Mouse (Mus musculus) liver, embryonic 11.5 days (tissue): ENCODE results near the gene Pygm. TPM values are rescaled to one million over a fixed set of nuclear protein-coding genes. Genes with fewer than 3 reads are reported as not detected.

Experiments used
- ATAC-seq: fragments of 200-750 bp; cut with Nextera tagmentation; replicated peaks from 2 replicates; pipeline ENCODE4 v1.8.0; 2017; ENCODE audit warnings: moderate number of reproducible peaks, mild to moderate bottlenecking, moderate TSS enrichment, moderate library complexity; ENCODE audit not compliant: low FRiP score
- DNase-seq: peaks from one replicate; pipeline ENCODE4 v3.0.0-alpha.2; 2017; ENCODE audit warnings: low spot score
- H3K27ac ChIP-seq: fragments of 300-500 bp; sonication (generic); 2 replicates; pipeline ENCODE4 v1.5.1; 2014; ENCODE audit warnings: mild to moderate bottlenecking, low read depth, low read length, control low read depth
- H3K27me3 ChIP-seq: fragments of 300-500 bp; sonication (generic); replicated peaks from 2 replicates; pipeline ENCODE4 v1.6.1; 2014; ENCODE audit warnings: low read length, mixed read lengths; ENCODE audit not compliant: control insufficient read depth, insufficient read depth
- H3K36me3 ChIP-seq: fragments of 300-500 bp; sonication (generic); 2 replicates; pipeline ENCODE4 v1.6.1; 2014; ENCODE audit warnings: mild to moderate bottlenecking, low read length, moderate library complexity, mixed read lengths; ENCODE audit not compliant: control insufficient read depth, insufficient read depth
- H3K4me1 ChIP-seq: fragments of 300-500 bp; sonication (generic); replicated peaks from 2 replicates; pipeline ENCODE4 v1.6.1; 2014; ENCODE audit warnings: low read length, mixed read lengths; ENCODE audit not compliant: control insufficient read depth, insufficient read depth
- H3K4me2 ChIP-seq: fragments of 300-500 bp; sonication (generic); 2 replicates; pipeline ENCODE4 v1.6.1; 2014; ENCODE audit warnings: mild to moderate bottlenecking, control low read depth, moderate library complexity
- H3K4me3 ChIP-seq: fragments of 300-500 bp; sonication (generic); 2 replicates; pipeline ENCODE4 v1.5.1; 2014; ENCODE audit warnings: low read depth, low read length, control low read depth
- H3K9ac ChIP-seq: fragments of 300-500 bp; sonication (generic); 2 replicates; pipeline ENCODE4 v1.6.1; 2014; ENCODE audit warnings: low read depth, low read length, control low read depth
- H3K9me3 ChIP-seq: fragments of 300-500 bp; sonication (generic); 2 replicates; pipeline ENCODE4 v1.6.1; 2016; ENCODE audit warnings: low read length, inconsistent platforms, mixed read lengths; ENCODE audit not compliant: control insufficient read depth
- WGBS: fragments of 180-500 bp; shearing (Covaris S2); extraction: QIAGEN DNeasy Blood & Tissue Kit; methylation state at CpG from one replicate; pipeline ENCODE4 v1.1.7; 2014; 5-methylcytosine and 5-hydroxymethylcytosine counted together
- polyA plus RNA-seq: library from polyadenylated mRNA; unstranded; fragments of >200 nt; fragmentation: Nextera tagmentation; extraction: Ambion mirVana; gene quantifications from 2 replicates; pipeline ENCODE4 v1.2.1, GENCODE M21; 2014

Pygm gene
- polyA plus RNA-seq, 1 experiment from 2014 or later = 4.3 TPM

GRCm38 (mm10) chr19:6348717-6349116 lies 35.5 kb upstream of the Pygm start:
- WGBS = 38% methylated on average over 9 of the region's 9 CpGs
- Histone ChIP-seq H3K4me1 (peaks cover 17% of the 10 kb centered on the region), H3K9me3 (no peaks in the 10 kb centered on the region), H3K36me3 (peaks cover 6% of the 10 kb centered on the region; the same call in 1 of the 2 replicates), H3K27ac (peak overlapping the region; percentile 46; the same call in 1 of the 2 replicates), H3K27me3 (no peaks in the 10 kb centered on the region), H3K4me3 (no peak overlapping the region), H3K9ac (no peak overlapping the region), H3K4me2 (peak overlapping the region; percentile 26)
- DNase-seq (no peak), ATAC-seq (no peak)

GRCm38 (mm10) chr19:6349215-6349983 lies 34.8 kb upstream of the Pygm start:
- peak overlapping the region; percentile 26 for H3K4me2 ChIP-seq

GRCm38 (mm10) chr19:6351431-6352106 lies 32.6 kb upstream of the Pygm start:
- peaks cover 17% of the 10 kb centered on the region for H3K4me1 ChIP-seq
- no peaks in the 10 kb centered on the region for H3K27me3 ChIP-seq
- no peak overlapping the region for H3K4me2 ChIP-seq
- no peak overlapping the region for H3K9ac ChIP-seq
- no peak for DNase-seq
- no peak overlapping the region for H3K4me3 ChIP-seq
- H3K36me3 ChIP-seq = peaks cover 2% of the 10 kb centered on the region; the same call in 1 of the 2 replicates
- WGBS = 80% methylated on average over 14 of the region's 14 CpGs
- no peak for ATAC-seq
- no peaks in the 10 kb centered on the region for H3K9me3 ChIP-seq
- no peak overlapping the region for H3K27ac ChIP-seq

More at GRCm38 (mm10) chr19:6349215-6349983, 34.8 kb upstream of the Pygm start:
- peak; percentile 76 for ATAC-seq
- Histone ChIP-seq H3K27me3 (no peaks in the 10 kb centered on the region), H3K4me1 (peaks cover 17% of the 10 kb centered on the region), H3K36me3 (peaks cover 6% of the 10 kb centered on the region; the same call in 1 of the 2 replicates), H3K27ac (peak overlapping the region; percentile 32; the same call in 1 of the 2 replicates), H3K9me3 (no peaks in the 10 kb centered on the region), H3K4me3 (no peak overlapping the region), H3K9ac (no peak overlapping the region)
- WGBS = 28% methylated on average over 14 of the region's 14 CpGs
- DNase-seq = no peak

- Histone ChIP-seq H3K36me3 (peaks cover 2% of the 10 kb centered on the region; the same call in 1 of the 2 replicates), H3K4me3 (no peak overlapping the region), H3K27ac (no peak overlapping the region), H3K9me3 (no peaks in the 10 kb centered on the region), H3K9ac (no peak overlapping the region), H3K27me3 (no peaks in the 10 kb centered on the region), H3K4me2 (no peak overlapping the region), H3K4me1 (peaks cover 17% of the 10 kb centered on the region)
- 68% methylated on average over 2 of the region's 2 CpGs for WGBS
- DNase-seq (no peak), ATAC-seq (no peak)
These were observed 32.1 kb upstream of the Pygm start for GRCm38 (mm10) chr19:6352107-6352505.

GRCm38 (mm10) chr19:6354030-6354429 lies 30.2 kb upstream of the Pygm start:
- no peak overlapping the region for H3K9ac ChIP-seq
- no peak overlapping the region for H3K27ac ChIP-seq
- no peaks in the 10 kb centered on the region for H3K27me3 ChIP-seq
- peaks cover 2% of the 10 kb centered on the region; the same call in 1 of the 2 replicates for H3K36me3 ChIP-seq
- 84% methylated on average over 7 of the region's 7 CpGs for WGBS
- no peak overlapping the region for H3K4me3 ChIP-seq
- no peak overlapping the region for H3K4me2 ChIP-seq
- DNase-seq (no peak), ATAC-seq (no peak)
- no peaks in the 10 kb centered on the region for H3K9me3 ChIP-seq
- peaks cover 9% of the 10 kb centered on the region for H3K4me1 ChIP-seq

- no peak overlapping the region for H3K9ac ChIP-seq
- H3K27ac ChIP-seq = no peak overlapping the region
- no peak overlapping the region for H3K4me2 ChIP-seq
- WGBS = 68% methylated on average over 3 of the region's 3 CpGs
- H3K9me3 ChIP-seq = no peaks in the 10 kb centered on the region
- no peak overlapping the region for H3K4me3 ChIP-seq
- peaks cover 13% of the 10 kb centered on the region for H3K4me1 ChIP-seq
- H3K36me3 ChIP-seq = peaks cover 11% of the 10 kb centered on the region
- no peak for DNase-seq
- ATAC-seq = no peak
- H3K27me3 ChIP-seq = no peaks in the 10 kb centered on the region
These were observed 22.9 kb upstream of the Pygm start for GRCm38 (mm10) chr19:6361291-6361690.

- Histone ChIP-seq H3K36me3 (peaks cover 22% of the 10 kb centered on the region), H3K27me3 (no peaks in the 10 kb centered on the region), H3K4me2 (peak overlapping the region; percentile 80), H3K9me3 (no peaks in the 10 kb centered on the region), H3K4me3 (peak overlapping the region; percentile 98), H3K9ac (peak overlapping the region; percentile 100), H3K4me1 (peaks cover 16% of the 10 kb centered on the region), H3K27ac (peak overlapping the region; percentile 99; the same call in 1 of the 2 replicates)
- no peak for DNase-seq
- under 1% methylated on average over 11 of the region's 11 CpGs for WGBS
- no peak; the same call in 1 of the 2 replicates for ATAC-seq
These were observed 21.1 kb upstream of the Pygm start for GRCm38 (mm10) chr19:6363091-6363410.

- peak; percentile 99 for DNase-seq
- H3K4me3 ChIP-seq = peak within 1 kb of the TSS; percentile 98
- no peaks in the 10 kb centered on the region for H3K27me3 ChIP-seq
- H3K4me2 ChIP-seq = peak within 1 kb of the TSS; percentile 96
- peak within 1 kb of the TSS; percentile 100 for H3K9ac ChIP-seq
- WGBS = under 1% methylated on average over 84 of the region's 85 CpGs
- H3K27ac ChIP-seq = peak within 1 kb of the TSS; percentile 99
- H3K9me3 ChIP-seq = no peaks in the 10 kb centered on the region
- peaks cover 28% of the 10 kb centered on the region for H3K36me3 ChIP-seq
- H3K4me1 ChIP-seq = peaks cover 16% of the 10 kb centered on the region
- peak; percentile 94 for ATAC-seq
These were observed 20.6 kb upstream of the Pygm start, which contains the start of gene Sf1 for GRCm38 (mm10) chr19:6363411-6364240. Gene Sf1, plus strand, starts transcription at chr19:6363690.
